Mouse (Mus musculus): ENCODE results near the gene Fth1. TPM values are rescaled to one million over a fixed set of nuclear protein-coding genes. Genes with fewer than 3 reads are reported as not detected.

The Fth1 gene
- total and polyA plus RNA-seq, 3 experiments = 303 to 2,849 (median 317) TPM

GRCm38 (mm10) chr19:9937428-9937827 lies 43.0 kb upstream of the Fth1 start:
- H3K4me1 ChIP-seq (ENCODE audit: control insufficient read depth in 1 of 2, insufficient read depth in 2 of 2) = peaks cover 29 to 79% of the 10 kb centered on the region in 2 experiments
- peak overlapping the region; percentile 53; the same call in 1 of the 2 replicates for H3K27ac ChIP-seq (ENCODE audit: insufficient read depth, low read depth)
- peak overlapping the region in 1 of 3 experiments; percentile 52 for H3K4me3 ChIP-seq (replicated peaks in 1 of 3; ENCODE audit: low read depth in 2 of 3, low read length in 2 of 3, poor library complexity in 1 of 3)
- TF ChIP-seq ZMIZ1 (IDR thresholded peaks at IDR 0.05; ENCODE audit: low read depth, low read length) = no peak
- TF ChIP-seq USF2 (conservative IDR thresholded peaks at IDR 0.05; ENCODE audit: low read depth, low read length) = no peak
- no peak for TF ChIP-seq KAT2A (IDR thresholded peaks at IDR 0.05; ENCODE audit: insufficient replicate concordance, low read length)
- no peak for TF ChIP-seq ETS1 (conservative IDR thresholded peaks at IDR 0.05; ENCODE audit: low read depth, low read length)
- no peak for TF ChIP-seq JUND (conservative IDR thresholded peaks at IDR 0.05; ENCODE audit: low read depth, low read length)
- TF ChIP-seq MAX (IDR thresholded peaks at IDR 0.05; ENCODE audit: low read length) = no peak
- no peak for TF ChIP-seq ZNF384 (IDR thresholded peaks at IDR 0.05; ENCODE audit: low read depth, low read length)
- no peak for TF ChIP-seq POLR2A (IDR thresholded peaks at IDR 0.05; ENCODE audit: low read depth, low read length)
- TF ChIP-seq JUN (IDR thresholded peaks at IDR 0.05; ENCODE audit: insufficient read depth, low read depth, low read length) = no peak
- no peak for TF ChIP-seq POLR2AphosphoS2 (IDR thresholded peaks at IDR 0.05; ENCODE audit: low read depth, low read length)
- no peak for TF ChIP-seq EP300 (IDR thresholded peaks at IDR 0.05; ENCODE audit: low read length)
- TF ChIP-seq TCF12 (IDR thresholded peaks at IDR 0.05; ENCODE audit: low read depth, low read length) = no peak
- TF ChIP-seq RCOR1 (conservative IDR thresholded peaks at IDR 0.05; ENCODE audit: low read depth, low read length) = no peak
- TF ChIP-seq SMC3 (IDR thresholded peaks at IDR 0.05; ENCODE audit: low read depth, low read length) = no peak
- no peak for TF ChIP-seq ZC3H11A (IDR thresholded peaks at IDR 0.05; ENCODE audit: low read depth, low read length)
- no peak for TF ChIP-seq GABPA (IDR thresholded peaks at IDR 0.05; ENCODE audit: insufficient replicate concordance, low read depth, low read length)
- no peak for TF ChIP-seq USF1 (IDR thresholded peaks at IDR 0.05; ENCODE audit: low read depth, low read length)
- H3K9ac ChIP-seq (ENCODE audit: insufficient read depth, low read depth) = peak overlapping the region; percentile 70; the same call in 1 of the 2 replicates
- dilution Hi-C loops (cut with MboI; ENCODE audit: extremely low pct_ligation_motif_present, extremely low pct_unique_long_range_greater_than_20kb, low sequenced_read_pairs) = no loop called here
- no peak for DNase-seq (ENCODE audit: extremely low read depth)
- H3K27me3 ChIP-seq (replicated peaks) = no peaks in the 10 kb centered on the region
- peak overlapping the region; percentile 84 for H3K4me2 ChIP-seq (ENCODE audit: insufficient read depth, low read depth, poor library complexity, severe bottlenecking)
- H3K9me3 ChIP-seq (replicated peaks; ENCODE audit: low read length) = no peaks in the 10 kb centered on the region
- in situ Hi-C loops (cut with MboI; ENCODE audit: low pct_ligation_motif_present, low pct_unique_long_range_greater_than_20kb, low sequenced_read_pairs) = no loop called here
- no peaks in the 10 kb centered on the region for H3K36me3 ChIP-seq (replicated peaks in 1 of 2; ENCODE audit: control insufficient read depth in 1 of 2, insufficient read depth in 1 of 2, low read length in 1 of 2)
- H3K79me2 ChIP-seq (replicated peaks; ENCODE audit: control insufficient read depth, extremely low read depth, insufficient read depth, poor library complexity, severe bottlenecking) = no peaks in the 10 kb centered on the region

DNA sequence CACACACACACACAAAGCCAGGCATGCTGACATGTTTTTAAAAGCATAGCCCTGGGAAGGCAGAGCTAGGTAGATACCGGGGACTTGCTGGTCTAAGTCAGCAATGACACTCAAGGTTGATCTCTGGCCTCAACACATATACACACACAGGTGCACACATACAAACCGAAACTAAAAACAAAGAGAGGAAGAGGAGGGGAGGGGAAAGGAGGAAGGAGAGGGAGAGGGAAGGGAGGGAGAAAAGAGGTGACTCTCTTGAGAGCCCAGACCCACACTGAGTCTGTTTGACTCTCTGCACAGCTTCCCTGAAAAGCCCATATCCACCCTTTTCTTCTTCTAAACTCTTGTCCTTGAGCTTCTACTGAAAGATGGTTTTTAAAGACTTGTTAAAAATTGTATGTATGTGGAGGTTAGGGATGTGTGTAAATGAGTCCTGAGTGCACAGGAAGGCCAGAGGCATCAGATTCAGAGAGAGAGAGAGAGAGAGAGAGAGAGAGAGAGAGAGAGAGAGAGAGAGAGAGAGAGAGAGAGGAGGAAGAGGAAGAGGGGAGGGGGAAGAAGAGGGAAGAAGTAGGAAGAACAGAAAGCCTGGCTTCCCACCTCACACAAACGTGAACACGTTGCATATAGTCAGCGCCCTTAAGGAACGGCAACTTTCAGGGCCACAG lies 42.1 kb upstream of the Fth1 start:
- in situ Hi-C loops (cut with MboI; ENCODE audit: low pct_ligation_motif_present, low pct_unique_long_range_greater_than_20kb, low sequenced_read_pairs) = no loop called here
- Histone ChIP-seq H3K4me1 (ENCODE audit: control insufficient read depth in 1 of 2, insufficient read depth in 2 of 2) (peaks cover 37 to 88% of the 10 kb centered on the region in 2 experiments), H3K27me3 (replicated peaks) (no peaks in the 10 kb centered on the region), H3K9ac (ENCODE audit: insufficient read depth, low read depth) (peak overlapping the region; percentile 70), H3K36me3 (replicated peaks in 1 of 2; ENCODE audit: control insufficient read depth in 1 of 2, insufficient read depth in 1 of 2, low read length in 1 of 2) (no peaks in the 10 kb centered on the region), H3K79me2 (replicated peaks; ENCODE audit: control insufficient read depth, extremely low read depth, insufficient read depth, poor library complexity, severe bottlenecking) (no peaks in the 10 kb centered on the region), H3K27ac (ENCODE audit: insufficient read depth, low read depth) (peak overlapping the region; percentile 97), H3K4me2 (ENCODE audit: insufficient read depth, low read depth, poor library complexity, severe bottlenecking) (peak overlapping the region; percentile 84), H3K9me3 (replicated peaks; ENCODE audit: low read length) (no peaks in the 10 kb centered on the region), H3K4me3 (replicated peaks in 1 of 3; ENCODE audit: low read depth in 2 of 3, low read length in 2 of 3, poor library complexity in 1 of 3) (peak overlapping the region; percentile 11 to 55 (median 52))
- dilution Hi-C loops (cut with MboI; ENCODE audit: extremely low pct_ligation_motif_present, extremely low pct_unique_long_range_greater_than_20kb, low sequenced_read_pairs) = no loop called here
- DNase-seq (ENCODE audit: extremely low read depth) = peak; percentile 62
- TF ChIP-seq MEF2A (IDR thresholded peaks at IDR 0.05; ENCODE audit: borderline replicate concordance, low read depth, low read length) (no peak), ZKSCAN1 (IDR thresholded peaks at IDR 0.05; ENCODE audit: borderline replicate concordance, low read depth, low read length) (no peak), CTCF (conservative IDR thresholded peaks at IDR 0.05 in 1 of 2, IDR thresholded peaks at IDR 0.05 in 1 of 2; ENCODE audit: low read depth in 2 of 2, low read length in 2 of 2) (no peak), TBP (conservative IDR thresholded peaks at IDR 0.05; ENCODE audit: low read depth, low read length) (no peak), KAT2A (IDR thresholded peaks at IDR 0.05; ENCODE audit: insufficient replicate concordance, low read length) (no peak), USF1 (IDR thresholded peaks at IDR 0.05; ENCODE audit: low read depth, low read length) (no peak), PAX5 (IDR thresholded peaks at IDR 0.05; ENCODE audit: low read length) (no peak), MAFK (IDR thresholded peaks at IDR 0.05; ENCODE audit: insufficient replicate concordance, low read length) (no peak), NELFE (IDR thresholded peaks at IDR 0.05; ENCODE audit: low read depth, low read length) (no peak), EP300 (IDR thresholded peaks at IDR 0.05; ENCODE audit: low read length) (no peak), POLR2A (IDR thresholded peaks at IDR 0.05; ENCODE audit: low read depth, low read length) (peak; percentile 42), JUND (conservative IDR thresholded peaks at IDR 0.05; ENCODE audit: low read depth, low read length) (no peak), E2F4 (IDR thresholded peaks at IDR 0.05; ENCODE audit: insufficient replicate concordance, low read depth, low read length) (no peak), MAX (IDR thresholded peaks at IDR 0.05; ENCODE audit: low read length) (no peak), IRF4 (IDR thresholded peaks at IDR 0.05; ENCODE audit: low read depth, low read length) (no peak), SIN3A (IDR thresholded peaks at IDR 0.05; ENCODE audit: low read length) (no peak), ZMIZ1 (IDR thresholded peaks at IDR 0.05; ENCODE audit: low read depth, low read length) (no peak), POLR2AphosphoS2 (IDR thresholded peaks at IDR 0.05; ENCODE audit: low read depth, low read length) (no peak), JUN (IDR thresholded peaks at IDR 0.05; ENCODE audit: insufficient read depth, low read depth, low read length) (no peak), NRF1 (IDR thresholded peaks at IDR 0.05; ENCODE audit: low read depth, low read length) (0 out of 2 replicates have a peak, but pooled peaks have one; percentile 1), HCFC1 (IDR thresholded peaks at IDR 0.05; ENCODE audit: low read depth, low read length) (no peak), ELF1 (IDR thresholded peaks at IDR 0.05; ENCODE audit: low read depth, low read length) (0 out of 2 replicates have a peak, but pooled peaks have one; percentile 2), ETS1 (conservative IDR thresholded peaks at IDR 0.05; ENCODE audit: low read depth, low read length) (peak; percentile 17; the same call in 1 of the 2 replicates), USF2 (conservative IDR thresholded peaks at IDR 0.05; ENCODE audit: low read depth, low read length) (no peak)

All from CH12.LX (cell line).